Mouse (Mus musculus): ENCODE measurements at regions not wholly inside any gene's neighbourhood (a gene's known extent, or its start where the extent isn't known, plus 50 kb on each side); places are given as distances from the start of the nearest gene placed in this dataset.

- Histone ChIP-seq H3K36me3 (ENCODE audit: control insufficient read depth, insufficient read depth, low read length) (no peaks in the 10 kb centered on the region), H3K9me3 (ENCODE audit: control insufficient read depth, low read length) (no peaks in the 10 kb centered on the region), H3K9ac (ENCODE audit: low read length) (no peak overlapping the region), H3K27ac (replicated peaks) (no peak overlapping the region), H3K4me2 (replicated peaks; ENCODE audit: low read depth) (no peak overlapping the region), H3K27me3 (ENCODE audit: control insufficient read depth, insufficient read depth, low read length) (no peaks in the 10 kb centered on the region), H3K4me1 (replicated peaks; ENCODE audit: control insufficient read depth, insufficient read depth) (no peaks in the 10 kb centered on the region), H3K4me3 (ENCODE audit: low read depth, low read length) (no peak overlapping the region)
- TF ChIP-seq CTCF (IDR thresholded peaks at IDR 0.05; ENCODE audit: low read depth) (no peak), EP300 (optimal IDR thresholded peaks at IDR 0.05) (no peak)
- DNase-seq (ENCODE audit: low spot score) (no peak), ATAC-seq (ENCODE audit: low FRiP score, low TSS enrichment) (no peak)
- WGBS: 37% methylated on average over 4 of the region's 4 CpGs
Observed at GRCm38 (mm10) chr13:119177753-119178152, 250.6 kb upstream of the Paip1 start.

GRCm38 (mm10) chr13:119178212-119178611, 250.2 kb upstream of the Paip1 start:
- H3K9me3 ChIP-seq (ENCODE audit: control insufficient read depth, low read length): no peaks in the 10 kb centered on the region
- 72% methylated on average over 5 of the region's 5 CpGs for WGBS
- TF ChIP-seq CTCF (IDR thresholded peaks at IDR 0.05; ENCODE audit: low read depth): no peak
- H3K27me3 ChIP-seq (ENCODE audit: control insufficient read depth, insufficient read depth, low read length): no peaks in the 10 kb centered on the region
- ATAC-seq (ENCODE audit: low FRiP score, low TSS enrichment) (no peak), DNase-seq (ENCODE audit: low spot score) (no peak)
- H3K4me2 ChIP-seq (replicated peaks; ENCODE audit: low read depth): no peak overlapping the region
- H3K4me1 ChIP-seq (replicated peaks; ENCODE audit: control insufficient read depth, insufficient read depth): no peaks in the 10 kb centered on the region
- H3K36me3 ChIP-seq (ENCODE audit: control insufficient read depth, insufficient read depth, low read length): no peaks in the 10 kb centered on the region
- H3K4me3 ChIP-seq (ENCODE audit: low read depth, low read length): no peak overlapping the region
- no peak overlapping the region for H3K27ac ChIP-seq (replicated peaks)
- no peak overlapping the region for H3K9ac ChIP-seq (ENCODE audit: low read length)

GRCm38 (mm10) chr13:119179157-119179920, 249.1 kb upstream of the Paip1 start:
- Histone ChIP-seq H3K27me3 (ENCODE audit: control insufficient read depth, insufficient read depth, low read length) (no peaks in the 10 kb centered on the region), H3K4me3 (ENCODE audit: low read depth, low read length) (no peak overlapping the region), H3K27ac (replicated peaks) (no peak overlapping the region), H3K9ac (ENCODE audit: low read length) (no peak overlapping the region), H3K4me2 (replicated peaks; ENCODE audit: low read depth) (no peak overlapping the region), H3K9me3 (ENCODE audit: control insufficient read depth, low read length) (no peaks in the 10 kb centered on the region), H3K36me3 (ENCODE audit: control insufficient read depth, insufficient read depth, low read length) (no peaks in the 10 kb centered on the region), H3K4me1 (replicated peaks; ENCODE audit: control insufficient read depth, insufficient read depth) (no peaks in the 10 kb centered on the region)
- TF ChIP-seq EP300 (optimal IDR thresholded peaks at IDR 0.05) (no peak), CTCF (IDR thresholded peaks at IDR 0.05; ENCODE audit: low read depth) (no peak)
- 29% methylated on average over 1 of the region's 1 CpGs for WGBS
- no peak for ATAC-seq (ENCODE audit: low FRiP score, low TSS enrichment)
- no peak for DNase-seq (ENCODE audit: low spot score)

GRCm38 (mm10) chr13:119184322-119184877, 244.0 kb upstream of the Paip1 start:
- ATAC-seq (ENCODE audit: low FRiP score, low TSS enrichment) (no peak), DNase-seq (ENCODE audit: low spot score) (no peak)
- Histone ChIP-seq H3K9ac (ENCODE audit: low read length) (no peak overlapping the region), H3K4me3 (ENCODE audit: low read depth, low read length) (no peak overlapping the region), H3K9me3 (ENCODE audit: control insufficient read depth, low read length) (no peaks in the 10 kb centered on the region), H3K36me3 (ENCODE audit: control insufficient read depth, insufficient read depth, low read length) (no peaks in the 10 kb centered on the region), H3K27me3 (ENCODE audit: control insufficient read depth, insufficient read depth, low read length) (no peaks in the 10 kb centered on the region), H3K4me1 (replicated peaks; ENCODE audit: control insufficient read depth, insufficient read depth) (no peaks in the 10 kb centered on the region), H3K27ac (replicated peaks) (no peak overlapping the region), H3K4me2 (replicated peaks; ENCODE audit: low read depth) (no peak overlapping the region)
- 97% methylated on average over 6 of the region's 6 CpGs for WGBS
- TF ChIP-seq EP300 (optimal IDR thresholded peaks at IDR 0.05) (no peak), CTCF (IDR thresholded peaks at IDR 0.05; ENCODE audit: low read depth) (no peak)

- DNase-seq (ENCODE audit: low spot score) (no peak), ATAC-seq (ENCODE audit: low FRiP score, low TSS enrichment) (no peak)
- H3K9ac ChIP-seq (ENCODE audit: low read length): no peak overlapping the region
- H3K4me3 ChIP-seq (ENCODE audit: low read depth, low read length): no peak overlapping the region
- no peak overlapping the region for H3K4me2 ChIP-seq (replicated peaks; ENCODE audit: low read depth)
- H3K4me1 ChIP-seq (replicated peaks; ENCODE audit: control insufficient read depth, insufficient read depth): no peaks in the 10 kb centered on the region
- TF ChIP-seq CTCF (IDR thresholded peaks at IDR 0.05; ENCODE audit: low read depth) (no peak), EP300 (optimal IDR thresholded peaks at IDR 0.05) (no peak)
- 98% methylated on average over 5 of the region's 5 CpGs for WGBS
- no peak overlapping the region for H3K27ac ChIP-seq (replicated peaks)
- no peaks in the 10 kb centered on the region for H3K27me3 ChIP-seq (ENCODE audit: control insufficient read depth, insufficient read depth, low read length)
- H3K36me3 ChIP-seq (ENCODE audit: control insufficient read depth, insufficient read depth, low read length): no peaks in the 10 kb centered on the region
- no peaks in the 10 kb centered on the region for H3K9me3 ChIP-seq (ENCODE audit: control insufficient read depth, low read length)
Observed at GRCm38 (mm10) chr13:119185567-119186143, 242.7 kb upstream of the Paip1 start.

GRCm38 (mm10) chr13:119231556-119231955, 196.8 kb upstream of the Paip1 start:
- Histone ChIP-seq H3K4me1 (replicated peaks; ENCODE audit: control insufficient read depth, insufficient read depth) (no peaks in the 10 kb centered on the region), H3K4me3 (ENCODE audit: low read depth, low read length) (no peak overlapping the region), H3K27me3 (ENCODE audit: control insufficient read depth, insufficient read depth, low read length) (no peaks in the 10 kb centered on the region), H3K9me3 (ENCODE audit: control insufficient read depth, low read length) (no peaks in the 10 kb centered on the region), H3K27ac (replicated peaks) (no peak overlapping the region), H3K9ac (ENCODE audit: low read length) (no peak overlapping the region), H3K4me2 (replicated peaks; ENCODE audit: low read depth) (no peak overlapping the region), H3K36me3 (ENCODE audit: control insufficient read depth, insufficient read depth, low read length) (no peaks in the 10 kb centered on the region)
- ATAC-seq (ENCODE audit: low FRiP score, low TSS enrichment) (no peak), DNase-seq (ENCODE audit: low spot score) (no peak)
- WGBS: 64% methylated on average over 11 of the region's 11 CpGs
- TF ChIP-seq EP300 (optimal IDR thresholded peaks at IDR 0.05) (no peak), CTCF (IDR thresholded peaks at IDR 0.05; ENCODE audit: low read depth) (no peak)
